Mouse (Mus musculus): ENCODE measurements around the gene Col9a3. TPM values are rescaled to one million over a fixed set of nuclear protein-coding genes. Genes with fewer than 3 reads are reported as not detected.

The Col9a3 gene
- total and polyA plus RNA-seq, 2 experiments from 2014 or later = 29.8 to 47.6 TPM

DNA sequence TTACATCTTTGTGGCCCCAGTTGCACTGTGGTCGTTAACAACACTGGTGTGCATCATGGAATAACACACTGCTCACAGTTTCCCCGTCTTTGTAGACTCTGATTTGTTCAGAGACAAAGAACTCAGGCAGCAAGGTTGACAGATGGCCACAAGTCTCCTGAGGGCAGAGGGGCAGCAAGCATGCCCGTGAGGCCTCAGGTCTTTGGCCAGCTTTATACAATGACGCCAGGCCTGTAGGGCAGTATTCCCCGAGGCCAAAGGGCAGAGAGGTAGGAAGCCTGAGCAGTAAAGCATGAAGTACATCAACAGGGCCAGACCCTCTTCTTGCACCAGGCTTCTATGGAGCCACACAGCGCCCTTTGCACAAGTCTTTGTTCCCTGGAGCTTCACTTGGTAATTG, 57.6 kb downstream of the Col9a3 start:
- Histone ChIP-seq H3K36me3 (ENCODE audit: insufficient read depth, low read length) (no peaks in the 10 kb centered on the region), H3K4me2 (ENCODE audit: low read depth, low read length, poor library complexity, severe bottlenecking) (no peak overlapping the region), H3K27ac (ENCODE audit: low read depth, low read length) (no peak overlapping the region), H3K9me3 (ENCODE audit: low read length) (no peaks in the 10 kb centered on the region), H3K27me3 (ENCODE audit: insufficient read depth, low read length) (no peaks in the 10 kb centered on the region), H3K9ac (replicated peaks; ENCODE audit: low read length, poor library complexity, severe bottlenecking) (no peak overlapping the region), H3K4me1 (ENCODE audit: insufficient read depth, low read length) (no peaks in the 10 kb centered on the region), H3K4me3 (ENCODE audit: low read depth, low read length) (no peak overlapping the region)
- ATAC-seq (ENCODE audit: low FRiP score) (no peak), DNase-seq (ENCODE audit: low spot score) (peak; percentile 10)
- WGBS = 47% methylated on average over 6 of the region's 6 CpGs
- no peak for TF ChIP-seq CTCF (IDR thresholded peaks at IDR 0.05)

- Histone ChIP-seq H3K4me1 (ENCODE audit: insufficient read depth, low read length) (no peaks in the 10 kb centered on the region), H3K27ac (ENCODE audit: low read depth, low read length) (no peak overlapping the region), H3K9me3 (ENCODE audit: low read length) (no peaks in the 10 kb centered on the region), H3K4me3 (ENCODE audit: low read depth, low read length) (no peak overlapping the region), H3K27me3 (ENCODE audit: insufficient read depth, low read length) (no peaks in the 10 kb centered on the region), H3K4me2 (ENCODE audit: low read depth, low read length, poor library complexity, severe bottlenecking) (no peak overlapping the region), H3K36me3 (ENCODE audit: insufficient read depth, low read length) (peaks cover 16% of the 10 kb centered on the region), H3K9ac (replicated peaks; ENCODE audit: low read length, poor library complexity, severe bottlenecking) (no peak overlapping the region)
- DNase-seq (ENCODE audit: low spot score) = peak; percentile 83
- WGBS = 70% methylated on average over 4 of the region's 4 CpGs
- TF ChIP-seq CTCF (IDR thresholded peaks at IDR 0.05) = peak; percentile 86
- ATAC-seq (ENCODE audit: low FRiP score) = peak; percentile 80
These were observed 59.9 kb downstream of the Col9a3 start for GRCm38 (mm10) chr2:180657394-180658013.

DNA sequence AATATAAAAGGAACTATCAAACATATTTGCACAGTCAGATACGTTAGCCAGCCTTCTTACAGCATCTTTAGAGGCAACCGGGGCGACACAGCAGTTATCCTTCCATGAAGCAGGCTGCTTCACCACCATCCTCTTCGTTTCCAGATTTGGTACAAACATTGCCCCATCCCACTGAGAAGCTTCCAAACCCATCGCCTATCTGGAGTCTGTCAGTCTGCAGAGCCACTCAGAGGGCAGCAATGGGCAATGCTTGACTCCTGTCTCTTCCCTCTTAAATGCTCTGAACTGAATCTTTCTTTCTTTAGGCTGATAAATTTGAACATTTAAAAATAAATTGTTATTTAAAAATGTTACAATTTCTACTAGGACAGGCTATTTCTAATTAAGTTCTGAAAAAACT, 60.8 kb downstream of the Col9a3 start:
- no peak for DNase-seq (ENCODE audit: low spot score)
- no peak for TF ChIP-seq CTCF (IDR thresholded peaks at IDR 0.05)
- Histone ChIP-seq H3K4me1 (ENCODE audit: insufficient read depth, low read length) (no peaks in the 10 kb centered on the region), H3K27me3 (ENCODE audit: insufficient read depth, low read length) (no peaks in the 10 kb centered on the region), H3K9ac (replicated peaks; ENCODE audit: low read length, poor library complexity, severe bottlenecking) (no peak overlapping the region), H3K9me3 (ENCODE audit: low read length) (no peaks in the 10 kb centered on the region), H3K4me2 (ENCODE audit: low read depth, low read length, poor library complexity, severe bottlenecking) (no peak overlapping the region), H3K4me3 (ENCODE audit: low read depth, low read length) (no peak overlapping the region), H3K27ac (ENCODE audit: low read depth, low read length) (no peak overlapping the region), H3K36me3 (ENCODE audit: insufficient read depth, low read length) (peaks cover 16% of the 10 kb centered on the region)
- ATAC-seq (ENCODE audit: low FRiP score) = no peak
- 90% methylated on average over 5 of the region's 5 CpGs for WGBS

DNA sequence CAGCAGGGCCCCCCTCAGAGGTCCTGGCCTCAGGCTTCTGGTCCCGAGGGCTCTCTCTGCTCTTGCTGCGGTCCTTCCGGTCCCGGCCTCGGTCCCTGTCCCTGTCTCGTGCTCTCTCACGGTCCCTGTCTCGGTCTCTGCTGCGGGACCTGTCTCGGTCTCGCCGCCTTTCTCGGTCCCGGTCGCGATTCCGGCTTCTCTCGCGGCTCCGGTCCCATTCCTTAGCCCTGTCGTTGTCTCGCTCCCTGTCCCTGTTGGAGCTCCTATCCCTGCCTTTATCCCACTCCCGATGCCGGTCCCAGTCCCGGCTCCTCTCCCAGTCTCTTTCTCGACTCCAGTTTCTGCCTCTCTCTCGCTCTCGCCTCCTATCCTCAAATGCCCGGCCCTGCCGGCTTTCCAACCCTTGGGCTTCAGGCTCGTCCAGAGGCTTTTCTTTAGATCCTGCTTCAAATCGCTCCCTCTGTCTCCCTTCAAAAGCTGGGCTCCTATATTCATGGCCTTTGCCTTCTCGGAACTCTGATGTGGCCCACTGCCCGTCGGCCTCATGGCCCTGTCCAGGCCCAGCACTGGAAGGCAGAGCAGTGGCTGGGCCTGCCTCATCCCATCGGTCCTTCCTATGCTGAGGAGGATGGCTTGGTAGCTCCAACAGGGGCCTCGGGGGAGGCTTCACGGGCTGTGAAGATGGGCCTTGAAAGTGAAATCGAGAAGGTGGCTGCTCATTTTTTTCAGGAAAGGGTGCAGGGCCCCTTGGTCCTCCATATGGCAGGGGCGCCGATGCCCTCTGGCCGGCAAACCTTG, 62.0 kb downstream of the Col9a3 start:
- Histone ChIP-seq H3K9me3 (ENCODE audit: low read length) (no peaks in the 10 kb centered on the region), H3K9ac (replicated peaks; ENCODE audit: low read length, poor library complexity, severe bottlenecking) (peak overlapping the region; percentile 48), H3K4me3 (ENCODE audit: low read depth, low read length) (no peak overlapping the region), H3K27me3 (ENCODE audit: insufficient read depth, low read length) (no peaks in the 10 kb centered on the region), H3K4me2 (ENCODE audit: low read depth, low read length, poor library complexity, severe bottlenecking) (peak overlapping the region; percentile 39), H3K36me3 (ENCODE audit: insufficient read depth, low read length) (peaks cover 17% of the 10 kb centered on the region), H3K4me1 (ENCODE audit: insufficient read depth, low read length) (no peaks in the 10 kb centered on the region), H3K27ac (ENCODE audit: low read depth, low read length) (no peak overlapping the region)
- DNase-seq (ENCODE audit: low spot score) = no peak
- TF ChIP-seq CTCF (IDR thresholded peaks at IDR 0.05) = no peak
- 28% methylated on average over 42 of the region's 42 CpGs for WGBS
- no peak for ATAC-seq (ENCODE audit: low FRiP score)

DNA sequence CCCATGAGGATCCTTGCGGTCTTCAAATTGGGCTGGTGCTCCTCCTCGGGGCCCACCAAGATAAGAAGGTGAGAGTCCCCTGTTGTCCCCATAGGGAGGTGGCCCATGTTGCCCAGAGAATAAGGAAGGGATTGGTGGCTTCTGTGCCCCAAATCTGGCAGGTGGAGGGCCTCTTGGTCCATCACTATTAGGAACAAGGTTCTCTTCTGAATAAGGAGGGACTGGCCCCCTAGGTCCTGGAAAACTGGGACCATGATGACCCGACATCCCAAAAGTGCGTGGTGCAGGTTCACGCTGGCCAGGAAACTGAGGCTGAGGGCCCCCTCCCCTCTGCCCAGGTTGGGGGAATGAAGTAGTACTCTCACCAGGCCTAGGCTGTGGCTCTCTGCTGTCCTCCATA, 62.9 kb downstream of the Col9a3 start:
- ATAC-seq (ENCODE audit: low FRiP score) = no peak
- WGBS = 95% methylated on average over 5 of the region's 5 CpGs

DNA sequence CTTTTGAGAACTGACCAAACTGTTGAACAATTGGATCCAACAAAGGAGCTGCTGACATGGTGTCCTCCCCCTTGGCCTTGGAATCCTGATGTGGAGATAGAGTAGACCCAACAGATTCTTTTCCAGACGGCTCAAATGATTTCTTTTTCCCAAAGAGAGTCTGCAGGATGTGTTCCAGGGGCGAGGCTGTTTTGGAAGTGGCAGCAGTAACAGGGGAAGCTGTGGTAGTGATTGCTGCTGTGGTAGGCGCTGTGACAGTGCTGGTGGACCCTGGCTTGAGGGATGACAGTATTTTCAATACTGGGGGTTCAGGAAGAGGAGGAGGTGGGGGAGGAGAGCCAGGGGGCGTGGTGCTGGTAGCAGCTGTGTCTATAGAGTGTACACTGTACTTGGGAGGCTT, 64.4 kb downstream of the Col9a3 start:
- ATAC-seq (ENCODE audit: low FRiP score) (no peak), DNase-seq (ENCODE audit: low spot score) (no peak)
- Histone ChIP-seq H3K4me2 (ENCODE audit: low read depth, low read length, poor library complexity, severe bottlenecking) (no peak overlapping the region), H3K9ac (replicated peaks; ENCODE audit: low read length, poor library complexity, severe bottlenecking) (no peak overlapping the region), H3K4me1 (ENCODE audit: insufficient read depth, low read length) (no peaks in the 10 kb centered on the region), H3K27ac (ENCODE audit: low read depth, low read length) (no peak overlapping the region), H3K9me3 (ENCODE audit: low read length) (no peaks in the 10 kb centered on the region), H3K27me3 (ENCODE audit: insufficient read depth, low read length) (no peaks in the 10 kb centered on the region), H3K36me3 (ENCODE audit: insufficient read depth, low read length) (peaks cover 33% of the 10 kb centered on the region), H3K4me3 (ENCODE audit: low read depth, low read length) (no peak overlapping the region)
- no peak for TF ChIP-seq CTCF (IDR thresholded peaks at IDR 0.05)
- WGBS = 92% methylated on average over 4 of the region's 4 CpGs

More for the DNA sequence above, 62.9 kb downstream of the Col9a3 start:
- Histone ChIP-seq H3K4me1 (ENCODE audit: insufficient read depth, low read length) (no peaks in the 10 kb centered on the region), H3K9me3 (ENCODE audit: low read length) (no peaks in the 10 kb centered on the region), H3K4me2 (ENCODE audit: low read depth, low read length, poor library complexity, severe bottlenecking) (no peak overlapping the region), H3K27ac (ENCODE audit: low read depth, low read length) (no peak overlapping the region), H3K9ac (replicated peaks; ENCODE audit: low read length, poor library complexity, severe bottlenecking) (no peak overlapping the region), H3K36me3 (ENCODE audit: insufficient read depth, low read length) (peaks cover 26% of the 10 kb centered on the region), H3K27me3 (ENCODE audit: insufficient read depth, low read length) (no peaks in the 10 kb centered on the region), H3K4me3 (ENCODE audit: low read depth, low read length) (no peak overlapping the region)
- no peak for DNase-seq (ENCODE audit: low spot score)
- TF ChIP-seq CTCF (IDR thresholded peaks at IDR 0.05) = no peak

Other genes with a start within 250 kb of the Col9a3 start
- gene Slco4a1, start 141.5 kb upstream of the Col9a3 start, total RNA-seq (2014; rRNA removed) = 1.5 and 5.1 TPM in 2 replicates
- gene Slco4a1, start 141.5 kb upstream of the Col9a3 start, polyA plus RNA-seq (2015; fragmentation: Nextera tagmentation; extraction: Ambion mirVana) = 2.5 and 2.8 TPM in 2 replicates
- gene Ntsr1, start 97.8 kb upstream of the Col9a3 start, total RNA-seq (2014; rRNA removed) = 12.6 and 15.2 TPM in 2 replicates
- gene Ntsr1, start 97.8 kb upstream of the Col9a3 start, polyA plus RNA-seq (2015; fragmentation: Nextera tagmentation; extraction: Ambion mirVana) = 4.1 and 4.7 TPM in 2 replicates
- gene Mrgbp, start 16.5 kb upstream of the Col9a3 start, total RNA-seq (2014; rRNA removed) = 58.3 and 60.8 TPM in 2 replicates
- 34.4 and 36.5 TPM in 2 replicates for gene Mrgbp, start 16.5 kb upstream of the Col9a3 start, polyA plus RNA-seq (2015; fragmentation: Nextera tagmentation; extraction: Ambion mirVana)
- gene Ogfr, start 8.5 kb upstream of the Col9a3 start, total RNA-seq (2014; rRNA removed) = 121 and 126 TPM in 2 replicates
- 82.1 and 82.4 TPM in 2 replicates for gene Ogfr, start 8.5 kb upstream of the Col9a3 start, polyA plus RNA-seq (2015; fragmentation: Nextera tagmentation; extraction: Ambion mirVana)
- gene Tcfl5, start 44.9 kb downstream of the Col9a3 start, total RNA-seq (2014; rRNA removed) = 5.9 and 7.8 TPM in 2 replicates
- gene Tcfl5, start 44.9 kb downstream of the Col9a3 start, polyA plus RNA-seq (2015; fragmentation: Nextera tagmentation; extraction: Ambion mirVana) = 0.79 and 1.0 TPM in 2 replicates
- gene Dido1, start 112.2 kb downstream of the Col9a3 start, total RNA-seq (2014; rRNA removed) = 36.7 and 44.1 TPM in 2 replicates
- 19.3 and 22.2 TPM in 2 replicates for gene Dido1, start 112.2 kb downstream of the Col9a3 start, polyA plus RNA-seq (2015; fragmentation: Nextera tagmentation; extraction: Ambion mirVana)
- gene Gid8, start 112.3 kb downstream of the Col9a3 start, total RNA-seq (2014; rRNA removed) = 43.6 and 56.4 TPM in 2 replicates
- 44.5 and 46.5 TPM in 2 replicates for gene Gid8, start 112.3 kb downstream of the Col9a3 start, polyA plus RNA-seq (2015; fragmentation: Nextera tagmentation; extraction: Ambion mirVana)
- 0.55 and 1.2 TPM in 2 replicates for gene Slc17a9, start 127.5 kb downstream of the Col9a3 start, total RNA-seq (2014; rRNA removed)
- gene Slc17a9, start 127.5 kb downstream of the Col9a3 start, polyA plus RNA-seq (2015; fragmentation: Nextera tagmentation; extraction: Ambion mirVana) = 0.20 TPM in 1 of 2 replicates, not detected in the other
- 7.6 and 7.9 TPM in 2 replicates for gene Bhlhe23, start 179.1 kb downstream of the Col9a3 start, total RNA-seq (2014; rRNA removed)
- gene Bhlhe23, start 179.1 kb downstream of the Col9a3 start, polyA plus RNA-seq (2015; fragmentation: Nextera tagmentation; extraction: Ambion mirVana) = 5.9 and 6.0 TPM in 2 replicates